Mouse (Mus musculus) myocyte (in vitro differentiated cells): ENCODE measurements around the gene Ddx55.

Experiments
- CEBPB ChIP-seq: IDR thresholded peaks from 2 replicates; pipeline ENCODE4 v1.6.1; 2011; ENCODE audit warnings: mild to moderate bottlenecking, moderate library complexity; ENCODE audit not compliant: poor library complexity, insufficient read depth, severe bottlenecking
- MAX ChIP-seq: IDR thresholded peaks from one replicate; pipeline ENCODE4 v1.6.1; 2011; ENCODE audit warnings: low read depth, mild to moderate bottlenecking, control low read depth
- POLR2A ChIP-seq: IDR thresholded peaks from one replicate; pipeline ENCODE4 v1.6.1; 2011; ENCODE audit warnings: low read depth, mild to moderate bottlenecking, control low read depth, moderate library complexity; ENCODE audit not compliant: insufficient read length
- TCF12 ChIP-seq: IDR thresholded peaks from one replicate; pipeline ENCODE4 v1.6.1; 2011; ENCODE audit warnings: mild to moderate bottlenecking, control low read depth; ENCODE audit not compliant: poor library complexity, insufficient read depth, severe bottlenecking
- USF1 ChIP-seq: IDR thresholded peaks from one replicate; pipeline ENCODE4 v1.6.1; 2011; ENCODE audit warnings: low read depth, mild to moderate bottlenecking, control low read depth, moderate library complexity

DNA sequence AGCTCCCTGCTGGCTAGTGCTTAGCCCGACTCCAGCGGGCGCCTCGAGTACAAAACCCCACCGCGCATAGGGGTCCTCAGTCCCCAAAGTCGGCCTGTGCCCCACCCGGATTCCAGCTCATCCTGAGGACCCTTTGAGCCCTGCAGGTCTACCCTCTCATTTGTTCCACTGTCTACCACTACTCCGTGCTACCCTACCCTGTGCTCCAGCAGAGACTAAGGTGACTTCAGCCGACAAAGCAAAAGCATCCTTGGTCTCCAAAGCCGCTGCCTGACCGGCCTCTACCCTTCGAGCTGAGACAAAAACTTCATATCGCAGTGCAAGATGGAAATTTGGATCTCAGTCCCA, 21.1 kb upstream of the Ddx55 start:
- TF ChIP-seq MAX (no peak), POLR2A (no peak), TCF12 (no peak), USF1 (no peak), CEBPB (no peak)
